Mouse (Mus musculus) lung, embryonic 14.5 days (tissue): ENCODE data around the gene C2cd2. TPM values are rescaled to one million over a fixed set of nuclear protein-coding genes. Genes with fewer than 3 reads are reported as not detected.

ENCODE experiments used
- ATAC-seq: fragments of 200-750 bp; cut with Nextera tagmentation; 2 replicates; pipeline ENCODE4 v1.8.0; 2017; ENCODE audit warnings: mild to moderate bottlenecking, moderate TSS enrichment, moderate library complexity; ENCODE audit not compliant: insufficient read depth
- DNase-seq: peaks from one replicate; pipeline ENCODE4 v3.0.0-alpha.2; 2015
- H3K27ac ChIP-seq: fragments of 300-500 bp; sonication (generic); 2 replicates; pipeline ENCODE4 v1.5.1; 2014; ENCODE audit warnings: low read depth, mild to moderate bottlenecking, moderate library complexity
- H3K27me3 ChIP-seq: fragments of 300-500 bp; sonication (generic); 2 replicates; pipeline ENCODE4 v1.6.1; 2014; ENCODE audit warnings: low read length, control low read depth; ENCODE audit not compliant: insufficient read depth
- H3K36me3 ChIP-seq: fragments of 300-500 bp; sonication (generic); 2 replicates; pipeline ENCODE4 v1.6.1; 2014; ENCODE audit warnings: control low read depth; ENCODE audit not compliant: insufficient read depth
- H3K4me1 ChIP-seq: fragments of 300-500 bp; sonication (generic); 2 replicates; pipeline ENCODE4 v1.6.1; 2014; ENCODE audit warnings: antibody characterized with exemption, control low read depth; ENCODE audit not compliant: insufficient read depth
- H3K4me2 ChIP-seq: fragments of 300-500 bp; sonication (generic); 2 replicates; pipeline ENCODE4 v1.6.1; 2014; ENCODE audit warnings: mild to moderate bottlenecking
- H3K4me3 ChIP-seq: fragments of 300-500 bp; sonication (generic); 2 replicates; pipeline ENCODE4 v1.5.1; 2014; ENCODE audit warnings: low read depth, low read length
- H3K9ac ChIP-seq: fragments of 300-500 bp; sonication (generic); 2 replicates; pipeline ENCODE4 v1.6.1; 2014
- H3K9me3 ChIP-seq: fragments of 300-500 bp; sonication (generic); 2 replicates; pipeline ENCODE4 v1.6.1; 2016; ENCODE audit warnings: low read depth, low read length, control low read depth
- CTCF ChIP-seq: IDR thresholded peaks from 2 replicates; pipeline ENCODE4 v1.5.1; 2016; ENCODE audit warnings: antibody characterized with exemption, low read depth
- WGBS: fragments of 180-500 bp; shearing (Covaris S2); extraction: QIAGEN DNeasy Blood & Tissue Kit; methylation state at CpG from one replicate; pipeline ENCODE4 v1.1.7; 2014; 5-methylcytosine and 5-hydroxymethylcytosine counted together
- microRNA-seq: library from miRNA; unstranded; fragments of <30 nt; microRNA quantifications from one replicate; pipeline ENCODE4, GENCODE M21; 2016; ENCODE audit warnings: borderline number of aligned reads
- polyA plus RNA-seq: library from polyadenylated mRNA; unstranded; fragments of >200 nt; fragmentation: Nextera tagmentation; extraction: Ambion mirVana; gene quantifications from 2 replicates; pipeline ENCODE4 v1.2.1, GENCODE M21; 2014

C2cd2 gene
- polyA plus RNA-seq, 1 experiment from 2014 or later, result 22.7 TPM

DNA sequence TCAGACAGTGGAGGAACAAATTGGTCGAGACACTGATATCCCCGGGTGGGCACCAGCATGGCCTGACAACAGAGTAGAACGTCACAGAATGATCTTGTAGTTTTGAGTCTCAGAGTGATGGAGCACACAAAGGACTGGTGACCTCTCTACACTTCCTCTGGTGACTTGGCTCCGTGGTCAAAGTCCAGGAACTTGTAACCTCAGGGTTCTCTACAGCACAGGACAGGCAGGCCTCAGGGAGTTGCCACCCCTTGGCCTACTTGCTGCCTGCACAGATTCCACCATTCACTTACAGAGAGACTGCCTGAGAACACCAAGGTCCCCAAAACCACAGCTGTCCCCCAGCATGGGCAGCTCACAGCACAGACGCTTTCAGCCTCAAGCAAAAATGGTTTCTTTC, 147.1 kb downstream of the C2cd2 start:
- H3K9me3 ChIP-seq, result no peaks in the 10 kb centered on the region
- 77% methylated on average over 5 of the region's 5 CpGs for WGBS
- no peak overlapping the region for H3K4me2 ChIP-seq
- no peak overlapping the region for H3K27ac ChIP-seq
- DNase-seq (no peak), ATAC-seq (no peak)
- peaks cover 89% of the 10 kb centered on the region for H3K36me3 ChIP-seq
- H3K4me3 ChIP-seq, result no peak overlapping the region
- no peak for TF ChIP-seq CTCF
- H3K4me1 ChIP-seq, result no peaks in the 10 kb centered on the region
- H3K9ac ChIP-seq, result no peak overlapping the region
- no peaks in the 10 kb centered on the region for H3K27me3 ChIP-seq

DNA sequence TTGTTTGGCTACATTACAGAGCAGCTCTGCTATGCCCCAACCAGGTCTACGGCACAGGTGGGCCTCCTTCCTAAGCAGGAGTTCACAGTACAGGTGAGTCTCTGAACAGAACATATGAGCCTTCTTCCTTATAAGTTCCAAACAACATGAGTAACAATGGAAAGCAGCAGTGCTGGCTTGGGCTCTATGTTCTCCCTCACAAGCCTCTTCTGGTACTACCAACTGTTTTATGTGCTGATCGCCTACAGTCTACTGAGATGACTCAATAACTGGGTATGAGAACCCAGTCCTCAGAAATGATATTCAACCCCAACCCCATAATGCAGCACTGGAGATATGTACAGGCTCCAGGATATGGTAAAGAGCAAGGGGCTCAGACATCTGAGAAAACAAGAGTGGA, 148.3 kb downstream of the C2cd2 start:
- no peak for TF ChIP-seq CTCF
- Histone ChIP-seq H3K36me3 (peaks cover 89% of the 10 kb centered on the region), H3K4me2 (no peak overlapping the region), H3K4me1 (no peaks in the 10 kb centered on the region), H3K9me3 (no peaks in the 10 kb centered on the region), H3K4me3 (no peak overlapping the region), H3K9ac (no peak overlapping the region), H3K27ac (no peak overlapping the region), H3K27me3 (no peaks in the 10 kb centered on the region)
- no peak for ATAC-seq
- WGBS, result 95% methylated on average over 2 of the region's 2 CpGs
- no peak for DNase-seq

DNA sequence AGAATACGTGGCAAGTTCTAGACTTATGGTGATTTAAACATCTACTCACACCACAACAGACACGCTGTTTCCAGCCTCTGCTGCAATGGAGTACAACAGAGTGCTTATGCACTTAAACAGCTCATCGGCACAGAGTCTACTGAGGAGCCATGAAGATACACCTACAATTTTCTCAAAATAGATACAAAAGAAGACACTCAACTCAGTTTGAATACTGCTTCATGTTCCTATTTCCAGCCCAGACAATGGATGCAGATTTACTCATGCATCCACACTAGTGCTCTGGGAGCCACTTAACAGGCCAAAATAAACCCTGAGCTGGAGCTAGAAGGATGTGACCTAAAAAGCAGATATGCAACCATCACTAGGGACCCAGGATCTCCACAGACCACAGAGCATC, 153.5 kb downstream of the C2cd2 start:
- Histone ChIP-seq H3K27me3 (no peaks in the 10 kb centered on the region), H3K9ac (no peak overlapping the region), H3K4me3 (no peak overlapping the region), H3K4me1 (no peaks in the 10 kb centered on the region), H3K4me2 (no peak overlapping the region), H3K36me3 (peaks cover 97% of the 10 kb centered on the region), H3K27ac (no peak overlapping the region), H3K9me3 (no peaks in the 10 kb centered on the region)
- no peak for TF ChIP-seq CTCF
- WGBS, result 98% methylated on average over 3 of the region's 3 CpGs
- DNase-seq (no peak), ATAC-seq (no peak)

DNA sequence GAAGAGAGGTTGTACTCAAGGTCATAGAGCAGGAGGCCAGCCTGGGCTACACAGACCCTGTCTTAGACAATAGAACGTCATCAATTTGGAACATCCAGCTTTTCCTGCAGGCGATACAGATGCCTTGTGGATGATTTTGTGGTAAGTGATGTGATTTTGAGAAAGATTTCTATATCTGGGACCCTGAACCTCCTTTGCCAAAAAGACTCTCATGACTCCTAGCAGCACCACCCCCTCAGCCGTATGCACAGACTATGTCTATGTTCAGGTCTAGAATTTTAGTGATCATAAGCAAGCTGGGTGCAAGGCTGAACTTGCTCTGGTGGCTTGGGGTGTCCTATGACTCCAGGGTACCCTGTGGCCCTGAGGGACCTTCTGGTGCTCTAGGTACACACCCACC, 156.8 kb downstream of the C2cd2 start:
- H3K4me3 ChIP-seq, result no peak overlapping the region
- DNase-seq, result no peak
- H3K27me3 ChIP-seq, result no peaks in the 10 kb centered on the region
- H3K9me3 ChIP-seq, result no peaks in the 10 kb centered on the region
- no peak overlapping the region for H3K4me2 ChIP-seq
- WGBS, result 97% methylated on average over 3 of the region's 3 CpGs
- TF ChIP-seq CTCF, result no peak
- H3K36me3 ChIP-seq, result peaks cover 89% of the 10 kb centered on the region
- H3K9ac ChIP-seq, result no peak overlapping the region
- no peak overlapping the region for H3K27ac ChIP-seq
- no peak for ATAC-seq
- no peaks in the 10 kb centered on the region for H3K4me1 ChIP-seq

Small RNAs within 50 kb of the gene (microRNA-seq; reads per million reads assigned to microRNA genes)
- gene Mir6964, result not detected

Other genes starting within 250 kb of the C2cd2 start
- gene Ripk4, start 198.8 kb downstream of the C2cd2 start, polyA plus RNA-seq, result 11.6 and 12.9 TPM in 2 replicates
- gene Prdm15, start 110.7 kb downstream of the C2cd2 start, polyA plus RNA-seq, result 9.2 and 13.3 TPM in 2 replicates
- gene Zbtb21, start within 50 bp of the C2cd2 start, polyA plus RNA-seq, result 13.2 and 14.0 TPM in 2 replicates
- 23.3 and 28.3 TPM in 2 replicates for gene B230307C23Rik, start 34.7 kb upstream of the C2cd2 start, polyA plus RNA-seq
- 26.1 and 27.9 TPM in 2 replicates for gene A630089N07Rik, start 119.9 kb upstream of the C2cd2 start, polyA plus RNA-seq